Mouse (Mus musculus) neutrophil, adult 83 days (primary cell): ENCODE measurements around the gene Lpp. TPM values are rescaled to one million over a fixed set of nuclear protein-coding genes. Genes with fewer than 3 reads are reported as not detected.

Experiments
- total RNA-seq, 2 experiments: library from RNA; stranded (reverse); gene quantifications; one replicate each; pipeline ENCODE4 v1.2.4; 2023

Lpp gene
- 1 to 10 TPM; 6.7 to 10.0 TPM for total RNA-seq

DNA sequence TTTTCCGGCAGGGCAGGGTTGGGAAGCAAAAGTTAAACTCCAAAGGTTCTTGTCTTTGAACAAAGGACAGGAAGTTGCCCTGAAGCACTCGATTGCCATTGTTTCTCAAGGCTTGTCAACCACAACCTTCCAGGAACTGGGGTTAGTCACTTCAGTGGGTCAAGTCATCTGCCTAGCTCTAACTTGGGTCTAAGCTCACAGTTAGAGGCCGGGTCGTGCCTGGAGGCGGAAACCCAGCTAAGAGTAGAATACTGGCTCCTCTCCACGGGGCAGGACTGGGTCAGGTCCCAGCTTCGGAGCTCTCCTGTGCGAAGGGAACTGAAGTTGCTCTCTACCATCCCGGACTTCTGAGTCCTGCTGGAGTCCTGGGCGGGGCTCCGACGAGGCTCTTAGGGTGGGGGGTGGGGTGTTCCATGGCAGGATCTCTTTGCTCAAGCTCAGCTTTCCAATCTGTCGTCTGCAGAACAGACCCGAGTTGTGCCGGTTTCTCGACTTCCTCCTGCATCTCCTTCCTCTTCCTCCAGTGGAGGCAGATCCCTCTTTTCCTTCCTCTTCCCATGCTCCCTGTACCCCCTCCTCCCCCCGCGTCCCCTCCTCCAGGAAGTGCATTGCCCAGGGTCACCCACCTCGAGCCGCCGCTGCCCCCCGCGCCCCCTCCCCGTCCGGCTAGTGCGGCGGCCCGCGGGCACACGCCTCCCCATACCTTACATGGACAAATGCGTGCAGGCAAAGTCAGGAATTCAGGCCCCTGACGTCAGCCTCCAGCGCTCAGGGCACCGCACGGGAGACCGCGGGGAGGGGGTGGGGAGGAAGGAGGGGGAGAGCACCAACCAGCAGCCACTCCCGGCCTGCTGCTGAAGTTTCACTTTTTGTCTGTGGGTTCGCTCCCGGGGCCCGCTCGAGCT, at the start of gene Lpp:
Lpp (plus strand) TSS at position 857 of the 905 bp plus-strand sequence.

